Mouse (Mus musculus) limb, embryonic 14.5 days (tissue): Measurements from ENCODE around the gene Kcnmb4. TPM values are rescaled to one million over a fixed set of nuclear protein-coding genes. Genes with fewer than 3 reads are reported as not detected.

Source experiments
- ATAC-seq: fragments of 200-750 bp; cut with Nextera tagmentation; 2 replicates; pipeline ENCODE4 v1.8.0; 2017; ENCODE audit warnings: low read depth, moderate number of reproducible peaks, moderate TSS enrichment; ENCODE audit not compliant: low FRiP score
- DNase-seq: peaks from one replicate; pipeline ENCODE4 v3.0.0-alpha.2; 2015; ENCODE audit warnings: low spot score
- H3K27ac ChIP-seq: fragments of 300-500 bp; sonication (generic); replicated peaks from 2 replicates; pipeline ENCODE4 v1.5.1; 2014; ENCODE audit warnings: low read depth, mild to moderate bottlenecking, low read length, moderate library complexity, mixed read lengths
- H3K27me3 ChIP-seq: fragments of 300-500 bp; sonication (generic); 2 replicates; pipeline ENCODE4 v1.6.1; 2014; ENCODE audit warnings: low read length, mixed read lengths; ENCODE audit not compliant: control insufficient read depth, insufficient read depth
- H3K36me3 ChIP-seq: fragments of 300-500 bp; sonication (generic); 2 replicates; pipeline ENCODE4 v1.6.1; 2014; ENCODE audit warnings: mild to moderate bottlenecking, low read length, moderate library complexity, mixed read lengths; ENCODE audit not compliant: control insufficient read depth, insufficient read depth
- H3K4me1 ChIP-seq: fragments of 300-500 bp; sonication (generic); 2 replicates; pipeline ENCODE4 v1.6.1; 2014; ENCODE audit warnings: antibody characterized with exemption, low read length, mixed read lengths; ENCODE audit not compliant: control insufficient read depth, insufficient read depth
- H3K4me2 ChIP-seq: fragments of 300-500 bp; sonication (generic); replicated peaks from 2 replicates; pipeline ENCODE4 v1.6.1; 2014; ENCODE audit warnings: low read depth, mild to moderate bottlenecking, low read length, moderate library complexity; ENCODE audit not compliant: severe bottlenecking
- H3K4me3 ChIP-seq: fragments of 300-500 bp; sonication (generic); replicated peaks from 2 replicates; pipeline ENCODE4 v1.5.1; 2014; ENCODE audit warnings: low read length
- H3K9ac ChIP-seq: fragments of 300-500 bp; sonication (generic); 2 replicates; pipeline ENCODE4 v1.6.1; 2014; ENCODE audit warnings: mild to moderate bottlenecking, low read depth, low read length, moderate library complexity; ENCODE audit not compliant: severe bottlenecking
- H3K9me3 ChIP-seq: fragments of 300-500 bp; sonication (generic); 2 replicates; pipeline ENCODE4 v1.6.1; 2016; ENCODE audit warnings: low read length; ENCODE audit not compliant: control insufficient read depth
- POLR2A ChIP-seq: fragments of 200-500 bp; IDR thresholded peaks from 2 replicates; pipeline ENCODE4 v1.8.0; 2012; ENCODE audit warnings: inconsistent platforms, mild to moderate bottlenecking, moderate library complexity, borderline replicate concordance; ENCODE audit not compliant: insufficient read depth, insufficient read length; ENCODE audit errors: extremely low read depth
- WGBS: fragments of 180-500 bp; shearing (Covaris S2); extraction: QIAGEN DNeasy Blood & Tissue Kit; methylation state at CpG from one replicate; pipeline ENCODE4 v1.1.7; 2014; 5-methylcytosine and 5-hydroxymethylcytosine counted together
- polyA plus RNA-seq, 2 experiments: library from polyadenylated mRNA; depleted of rRNA in 1 of 2; stranded (reverse) in 1 of 2; unstranded in 1 of 2; fragments of >200 nt; fragmentation: Nextera tagmentation in 1 of 2; extraction: Ambion mirVana in 1 of 2; gene quantifications; 2 replicates each; pipeline versions ENCODE4 v1.2.1 to v1.2.3; 2012 to 2014

Kcnmb4 gene
- polyA plus RNA-seq, 2 experiments = 13.7 to 31.8 TPM

- Histone ChIP-seq H3K4me2 (no peak overlapping the region), H3K4me1 (no peaks in the 10 kb centered on the region), H3K36me3 (peaks cover 6% of the 10 kb centered on the region; the same call in 1 of the 2 replicates), H3K9ac (no peak overlapping the region), H3K9me3 (no peaks in the 10 kb centered on the region), H3K27ac (no peak overlapping the region), H3K4me3 (no peak overlapping the region), H3K27me3 (no peaks in the 10 kb centered on the region)
- ATAC-seq (no peak), DNase-seq (no peak)
- 89% methylated on average over 11 of the region's 11 CpGs for WGBS
- no peak for TF ChIP-seq POLR2A
Observed at GRCm38 (mm10) chr10:116512521-116513253, 39.0 kb upstream of the Kcnmb4 start.

GRCm38 (mm10) chr10:116505303-116506014, 31.8 kb upstream of the Kcnmb4 start:
- DNase-seq (no peak), ATAC-seq (no peak)
- no peaks in the 10 kb centered on the region for H3K27me3 ChIP-seq
- no peaks in the 10 kb centered on the region for H3K4me1 ChIP-seq
- H3K4me3 ChIP-seq = no peak overlapping the region
- peaks cover 6% of the 10 kb centered on the region for H3K36me3 ChIP-seq
- no peak for TF ChIP-seq POLR2A
- H3K9ac ChIP-seq = no peak overlapping the region
- no peak overlapping the region for H3K27ac ChIP-seq
- H3K9me3 ChIP-seq = no peaks in the 10 kb centered on the region
- WGBS = 90% methylated on average over 7 of the region's 7 CpGs
- no peak overlapping the region for H3K4me2 ChIP-seq

DNA sequence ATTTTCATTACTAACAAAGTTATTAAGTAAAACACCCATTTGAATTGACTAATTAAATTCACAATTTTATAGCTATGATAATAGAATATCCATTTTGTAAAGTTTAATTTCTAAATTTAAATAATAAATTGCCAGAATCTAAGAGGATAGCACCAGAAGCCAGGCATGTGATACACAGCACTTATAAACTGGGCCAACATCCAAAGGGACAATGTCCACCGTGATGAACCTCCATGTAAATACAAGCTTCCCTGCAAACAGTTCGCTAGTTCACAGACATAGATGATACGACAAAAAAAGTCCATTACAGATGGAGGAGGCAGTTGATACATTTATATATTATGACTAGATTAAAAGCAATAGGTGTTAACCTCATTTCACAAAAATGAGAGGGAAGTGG, 19.1 kb upstream of the Kcnmb4 start:
- no peak overlapping the region for H3K4me3 ChIP-seq
- H3K27ac ChIP-seq = no peak overlapping the region
- no peak for TF ChIP-seq POLR2A
- H3K4me2 ChIP-seq = no peak overlapping the region
- no peak for DNase-seq
- WGBS = 90% methylated on average over 3 of the region's 3 CpGs
- no peaks in the 10 kb centered on the region for H3K4me1 ChIP-seq
- no peaks in the 10 kb centered on the region for H3K27me3 ChIP-seq
- H3K36me3 ChIP-seq = peaks cover 53% of the 10 kb centered on the region
- H3K9me3 ChIP-seq = no peaks in the 10 kb centered on the region
- no peak overlapping the region for H3K9ac ChIP-seq
- ATAC-seq = no peak

- DNase-seq = no peak
- Histone ChIP-seq H3K4me2 (no peak overlapping the region), H3K27ac (no peak overlapping the region), H3K27me3 (no peaks in the 10 kb centered on the region), H3K36me3 (peaks cover 58% of the 10 kb centered on the region), H3K9ac (no peak overlapping the region), H3K9me3 (no peaks in the 10 kb centered on the region), H3K4me1 (no peaks in the 10 kb centered on the region), H3K4me3 (no peak overlapping the region)
- WGBS = 82% methylated on average over 10 of the region's 10 CpGs
- no peak for TF ChIP-seq POLR2A
- ATAC-seq = no peak
Observed at GRCm38 (mm10) chr10:116486895-116487747, 13.4 kb upstream of the Kcnmb4 start.

DNA sequence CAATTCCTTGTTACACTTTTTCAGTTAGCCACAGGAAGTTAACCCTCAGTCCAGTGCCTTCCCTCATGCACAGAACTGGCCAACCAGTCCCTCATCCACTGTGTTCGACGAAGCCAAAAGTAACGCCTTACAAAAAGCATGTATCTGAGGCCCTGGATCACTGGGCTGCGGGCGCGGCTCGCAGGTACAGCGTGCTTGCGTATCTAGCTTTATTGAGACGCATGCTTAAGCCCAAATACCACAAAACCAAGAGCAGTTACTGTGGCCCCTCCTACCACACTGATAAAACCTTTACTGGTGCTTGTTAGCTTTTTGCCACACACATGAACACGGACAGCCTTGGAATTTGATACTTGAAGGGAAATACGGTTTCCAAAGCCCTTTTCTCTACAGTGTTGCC, 8.2 kb upstream of the Kcnmb4 start:
- Histone ChIP-seq H3K36me3 (peaks cover 40% of the 10 kb centered on the region), H3K4me1 (no peaks in the 10 kb centered on the region), H3K9ac (no peak overlapping the region), H3K27me3 (no peaks in the 10 kb centered on the region), H3K4me3 (no peak overlapping the region), H3K27ac (no peak overlapping the region), H3K9me3 (no peaks in the 10 kb centered on the region), H3K4me2 (no peak overlapping the region)
- ATAC-seq (no peak; the same call in 1 of the 2 replicates), DNase-seq (no peak)
- WGBS = 74% methylated on average over 12 of the region's 12 CpGs
- no peak for TF ChIP-seq POLR2A
